Mouse (Mus musculus) liver, embryonic 14.5 days (tissue): ENCODE results near the gene Lmx1a.

ENCODE experiments used
- CTCF ChIP-seq: IDR thresholded peaks from 2 replicates; pipeline ENCODE4 v1.5.1; 2016; ENCODE audit warnings: antibody characterized with exemption, low read depth, control low read depth
- EP300 ChIP-seq: IDR thresholded peaks from 2 replicates; pipeline ENCODE4 v1.6.1; 2016; ENCODE audit warnings: antibody characterized with exemption, low read depth

- TF ChIP-seq CTCF (0 out of 2 replicates have a peak, but pooled peaks have one; percentile 9), EP300 (no peak)
These were observed 183.0 kb downstream of the Lmx1a start for GRCm38 (mm10) chr1:167872028-167872427.
